In genomic region chr11:120550810-120551440, GRCm38 (mm10) we compare ENCODE assay signal across 8 mouse cellular contexts. TPM values are rescaled to one million over a fixed set of nuclear protein-coding genes. Genes with fewer than 3 reads are reported as not detected.
DNase-seq lines count a peak whose midpoint lies in the region; ATAC-seq and TF ChIP-seq lines count a peak whose summit lies in the region.

Gene Ppp1r27 (minus strand): TSS chr11:120551132.

- 94% methylated on average over 28 of the region's 28 CpGs for WGBS in liver, adult 2 months
- 93% methylated on average over 28 of the region's 28 CpGs for WGBS in embryonic facial prominence, embryonic 14.5 days
- 93% methylated on average over 28 of the region's 28 CpGs for WGBS in hindbrain, embryonic 16.5 days

- no peak for ATAC-seq in embryonic facial prominence, embryonic 14.5 days (ENCODE audit: low read depth)
- no peak for ATAC-seq in hindbrain, embryonic 16.5 days

- peak within 1 kb of the TSS; percentile 63 for H3ac ChIP-seq in myocyte (ENCODE audit: control insufficient read depth, insufficient read length)

- no peaks in the 10 kb centered on the region; the same call in 1 of the 2 replicates for H3K79me2 ChIP-seq in liver, adult 2 months (ENCODE audit: control insufficient read depth, insufficient read depth, low read length)
- H3K79me2 ChIP-seq in myocyte (ENCODE audit: control insufficient read depth, insufficient read depth), result peaks cover 31% of the 10 kb centered on the region

- no peaks in the 10 kb centered on the region for H3K9me3 ChIP-seq in embryonic facial prominence, embryonic 14.5 days (ENCODE audit: control insufficient read depth, low read length)
- no peaks in the 10 kb centered on the region for H3K9me3 ChIP-seq in hindbrain, embryonic 16.5 days (ENCODE audit: control insufficient read depth, low read length)

- H3K4me1 ChIP-seq in liver, adult 2 months (ENCODE audit: control insufficient read depth, insufficient read depth, low read length), result peaks cover 16% of the 10 kb centered on the region
- H3K4me1 ChIP-seq in embryonic facial prominence, embryonic 14.5 days (ENCODE audit: control insufficient read depth, insufficient read depth, low read length), result peaks cover 16% of the 10 kb centered on the region
- peaks cover 20% of the 10 kb centered on the region for H3K4me1 ChIP-seq in hindbrain, embryonic 16.5 days (ENCODE audit: control insufficient read depth, insufficient read depth, low read depth, low read length)

- peak within 1 kb of the TSS; percentile 94 for H3K4me3 ChIP-seq in liver, adult 2 months (ENCODE audit: insufficient read depth, low read depth, low read length)
- H3K4me3 ChIP-seq in embryonic facial prominence, embryonic 14.5 days (ENCODE audit: low read depth, low read length), result peak within 1 kb of the TSS; percentile 99
- H3K4me3 ChIP-seq in hindbrain, embryonic 16.5 days (ENCODE audit: low read length), result peak within 1 kb of the TSS; percentile 71
- H3K4me3 ChIP-seq in myocyte, result peak within 1 kb of the TSS; percentile 75

- DNase-seq in liver, adult 2 months (ENCODE audit: extremely low read depth, low read depth, low spot score), result no peak
- no peak for DNase-seq in liver
- DNase-seq in embryonic facial prominence, embryonic 14.5 days (ENCODE audit: low spot score), result no peak
- no peak for DNase-seq in embryo, embryonic 10 days (ENCODE audit: low spot score)
- DNase-seq in adrenal gland, postnatal 4 days (ENCODE audit: low spot score in 2 of 2), result no peak
- DNase-seq in adrenal gland, adult 8-10 months, result no peak

- H3K4me2 ChIP-seq in embryonic facial prominence, embryonic 14.5 days (ENCODE audit: low read depth, low read length), result peak within 1 kb of the TSS; percentile 85
- H3K4me2 ChIP-seq in hindbrain, embryonic 16.5 days (ENCODE audit: low read length), result peak within 1 kb of the TSS; percentile 68
- peak within 1 kb of the TSS; percentile 99 for H3K4me2 ChIP-seq in myocyte (ENCODE audit: low read depth)

- TF ChIP-seq CTCF in liver, adult 2 months (IDR thresholded peaks at IDR 0.05; ENCODE audit: low read depth, low read length), result no peak

- H3K27ac ChIP-seq in liver, adult 2 months (replicated peaks; ENCODE audit: insufficient read depth, low read depth, low read length), result peak within 1 kb of the TSS; percentile 81
- no peak within 1 kb of the TSS for H3K27ac ChIP-seq in embryonic facial prominence, embryonic 14.5 days (replicated peaks; ENCODE audit: low read depth, low read length)
- H3K27ac ChIP-seq in hindbrain, embryonic 16.5 days (ENCODE audit: low read depth, low read length), result peak within 1 kb of the TSS; percentile 90

- H3K9ac ChIP-seq in liver, adult 2 months (ENCODE audit: low read depth, low read length), result peak within 1 kb of the TSS; percentile 90
- peak within 1 kb of the TSS; percentile 98 for H3K9ac ChIP-seq in embryonic facial prominence, embryonic 14.5 days (ENCODE audit: low read depth, low read length)
- peak within 1 kb of the TSS; percentile 87 for H3K9ac ChIP-seq in hindbrain, embryonic 16.5 days (ENCODE audit: low read depth, low read length)

- no peaks in the 10 kb centered on the region for H3K36me3 ChIP-seq in liver, adult 2 months (ENCODE audit: control insufficient read depth, insufficient read depth, low read length)
- H3K36me3 ChIP-seq in embryonic facial prominence, embryonic 14.5 days (ENCODE audit: control insufficient read depth, insufficient read depth, low read length), result peaks cover 3% of the 10 kb centered on the region; the same call in 1 of the 2 replicates
- H3K36me3 ChIP-seq in hindbrain, embryonic 16.5 days (ENCODE audit: control insufficient read depth, insufficient read depth, low read length), result no peaks in the 10 kb centered on the region
- no peaks in the 10 kb centered on the region for H3K36me3 ChIP-seq in myocyte (ENCODE audit: control insufficient read depth, insufficient read depth)

- H3K27me3 ChIP-seq in liver, adult 2 months (ENCODE audit: control insufficient read depth, insufficient read depth, low read length), result no peaks in the 10 kb centered on the region
- H3K27me3 ChIP-seq in embryonic facial prominence, embryonic 14.5 days (replicated peaks; ENCODE audit: control insufficient read depth, insufficient read depth, low read length), result no peaks in the 10 kb centered on the region
- no peaks in the 10 kb centered on the region for H3K27me3 ChIP-seq in hindbrain, embryonic 16.5 days (replicated peaks; ENCODE audit: control insufficient read depth, insufficient read depth, low read length)
- no peaks in the 10 kb centered on the region for H3K27me3 ChIP-seq in myocyte (ENCODE audit: control insufficient read depth, insufficient read depth, insufficient read length)

- no peak for TF ChIP-seq POLR2A in liver, adult 2 months (IDR thresholded peaks at IDR 0.05; ENCODE audit: extremely low read depth, insufficient read depth, low read length)
- no peak for TF ChIP-seq POLR2A in myocyte (IDR thresholded peaks at IDR 0.05; ENCODE audit: insufficient read length, low read depth)

TF ChIP-seq in myocyte, 11 proteins besides CTCF, POLR2A, EP300 and RAD21:
- no peak for TF ChIP-seq SRF (IDR thresholded peaks at IDR 0.05; ENCODE audit: control insufficient read depth, insufficient read length, low read depth)
- no peak for TF ChIP-seq USF1 (IDR thresholded peaks at IDR 0.05; ENCODE audit: low read depth)
- TF ChIP-seq REST (IDR thresholded peaks at IDR 0.05; ENCODE audit: insufficient read depth, insufficient read length), result no peak
- no peak for TF ChIP-seq CEBPB (IDR thresholded peaks at IDR 0.05; ENCODE audit: insufficient read depth, poor library complexity, severe bottlenecking)
- TF ChIP-seq MYOD1 (IDR thresholded peaks at IDR 0.05; ENCODE audit: control insufficient read depth in 1 of 3, insufficient read length in 2 of 3, low read depth in 2 of 3), result no peak
- TF ChIP-seq MAX (IDR thresholded peaks at IDR 0.05; ENCODE audit: low read depth), result no peak
- no peak for TF ChIP-seq POLR2AphosphoS2 (IDR thresholded peaks at IDR 0.05; ENCODE audit: insufficient read length, low read depth)
- no peak for TF ChIP-seq TCF12 (IDR thresholded peaks at IDR 0.05; ENCODE audit: insufficient read depth, poor library complexity, severe bottlenecking)
- no peak for TF ChIP-seq TCF3 (IDR thresholded peaks at IDR 0.05; ENCODE audit: insufficient read length, low read depth)
- TF ChIP-seq E2F4 (IDR thresholded peaks at IDR 0.05; ENCODE audit: insufficient read depth), result no peak
- no peak for TF ChIP-seq MYOG (IDR thresholded peaks at IDR 0.05; ENCODE audit: control insufficient read depth in 1 of 3, insufficient read depth in 1 of 3, insufficient read length in 2 of 3, low read depth in 2 of 3)

RNA-seq across cellular contexts. Expression of gene Ppp1r27, which starts in this region (rescaled TPM):
- 0.28 TPM in 1 of 2 replicates, not detected in the other for total RNA-seq in liver, adult 2 months (2014; rRNA removed)
- polyA plus RNA-seq in liver, adult 2 months (2012; rRNA removed), result not detected in 2 replicates
- 9.6 and 9.7 TPM in 2 replicates for polyA plus RNA-seq in embryonic facial prominence, embryonic 14.5 days (2014; fragmentation: Nextera tagmentation; extraction: Ambion mirVana)
- polyA plus RNA-seq in hindbrain, embryonic 16.5 days (2015; fragmentation: Nextera tagmentation; extraction: Ambion mirVana), result 0.64 TPM in 1 of 2 replicates, not detected in the other
- 1.0 TPM for polyA plus RNA-seq in myocyte (2012; fragmentation: generic; extraction: Trizol)
- 1 to 10 TPM; 1.3 to 5.6 TPM for total RNA-seq in adrenal gland, postnatal 4 days (2021)
- 1 to 10 TPM in 3 of 4 experiments, under 1 TPM in 1; 0.78 to 2.8 (median 1.2) TPM for total RNA-seq in adrenal gland, adult 8-10 months (2022)
